Mouse (Mus musculus) ovary, postnatal 36 days (tissue): ENCODE data around the gene Rfxap.

Source experiments
- DNase-seq: peaks from one replicate; pipeline ENCODE4 v3.0.0; 2022; ENCODE audit warnings: low spot score, mixed read lengths

Rfxap gene

DNA sequence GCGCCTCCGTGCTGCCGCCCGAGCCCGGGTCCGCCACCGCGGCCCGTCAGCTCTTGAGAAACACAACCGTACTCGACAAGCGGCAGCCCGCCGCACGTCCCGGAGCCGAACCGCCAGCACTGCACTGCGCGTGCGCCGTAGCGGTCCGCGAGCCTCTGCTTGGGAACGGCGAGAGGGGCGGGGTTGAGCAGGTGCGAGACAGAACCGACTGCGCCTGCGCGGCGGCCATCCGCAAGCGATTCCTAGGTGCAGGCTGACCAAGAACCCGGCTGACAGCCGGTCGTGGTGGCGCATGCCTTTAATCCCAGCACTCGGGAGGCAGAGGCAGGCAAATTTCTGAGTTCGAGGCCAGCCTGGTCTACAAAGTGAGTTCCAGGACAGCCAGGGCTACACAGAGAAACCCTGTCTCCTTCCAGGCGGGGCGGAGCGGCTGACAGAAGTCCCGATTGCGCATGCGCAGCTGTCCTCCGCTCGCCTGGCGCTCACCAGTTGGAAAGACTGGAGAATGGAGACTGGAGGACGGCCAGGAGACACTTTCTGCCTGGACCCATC is at the start of gene Rfxap:
Gene Rfxap, minus strand, starts transcription at position 126 of the 552 bp plus-strand sequence.
- peak; percentile 95 for DNase-seq

DNA sequence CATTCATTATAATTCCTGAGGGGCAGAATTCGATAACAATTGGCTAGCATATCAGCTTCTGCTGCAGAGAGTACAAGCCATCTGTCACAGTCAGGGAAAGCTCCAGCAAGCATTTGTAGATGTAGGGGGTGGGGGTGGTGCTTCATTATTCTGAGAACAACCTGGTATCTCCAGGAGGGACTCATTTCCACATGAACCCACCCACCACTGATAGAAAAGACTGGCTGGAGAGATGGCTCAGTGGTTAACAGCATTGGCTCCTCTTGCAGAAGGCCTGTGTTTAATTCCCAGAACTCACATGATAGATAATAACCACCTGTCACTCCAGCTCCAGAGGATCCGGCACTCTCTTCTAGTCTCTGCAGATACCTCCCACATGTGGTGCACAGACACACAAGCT is 27.8 kb upstream of the Rfxap start:
- no peak for DNase-seq

DNA sequence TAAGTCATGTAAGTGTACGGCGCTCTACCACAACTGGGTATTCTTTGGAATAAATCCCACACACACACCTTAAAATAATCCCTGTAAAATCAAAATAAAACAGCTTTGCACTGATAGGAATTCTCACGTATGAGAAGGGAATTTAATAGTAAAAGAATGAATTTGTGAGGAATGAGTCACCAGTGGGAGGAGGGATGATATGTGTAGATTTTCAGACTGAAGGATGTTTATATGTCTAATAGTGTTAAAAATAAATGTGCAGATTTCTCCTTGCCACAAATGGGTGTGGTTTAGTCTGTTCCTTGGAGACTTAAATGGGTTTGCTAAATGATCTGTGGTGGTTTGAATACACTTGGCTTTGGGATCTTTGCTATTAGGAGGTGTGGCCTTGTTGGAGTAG is 24.9 kb upstream of the Rfxap start:
- DNase-seq, result no peak

DNA sequence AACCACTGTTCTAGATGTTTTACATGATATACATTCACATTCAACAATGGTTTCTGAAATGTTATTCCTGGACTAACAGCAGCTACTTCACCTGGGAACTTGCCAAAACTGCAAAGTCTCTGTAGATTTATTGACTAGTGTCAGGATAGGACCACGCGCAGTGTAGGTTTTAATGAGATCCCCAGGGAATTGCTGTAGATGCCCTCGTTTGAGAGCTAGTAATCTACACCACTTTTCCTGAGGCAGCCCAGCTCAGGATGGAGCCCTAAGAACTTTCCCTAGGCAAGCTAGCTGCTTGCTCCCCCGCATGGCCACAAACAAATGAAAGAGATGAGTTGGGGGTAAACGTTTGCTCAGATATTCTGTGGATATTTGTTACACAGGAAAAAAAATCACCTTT is 14.9 kb upstream of the Rfxap start:
- no peak for DNase-seq

DNA sequence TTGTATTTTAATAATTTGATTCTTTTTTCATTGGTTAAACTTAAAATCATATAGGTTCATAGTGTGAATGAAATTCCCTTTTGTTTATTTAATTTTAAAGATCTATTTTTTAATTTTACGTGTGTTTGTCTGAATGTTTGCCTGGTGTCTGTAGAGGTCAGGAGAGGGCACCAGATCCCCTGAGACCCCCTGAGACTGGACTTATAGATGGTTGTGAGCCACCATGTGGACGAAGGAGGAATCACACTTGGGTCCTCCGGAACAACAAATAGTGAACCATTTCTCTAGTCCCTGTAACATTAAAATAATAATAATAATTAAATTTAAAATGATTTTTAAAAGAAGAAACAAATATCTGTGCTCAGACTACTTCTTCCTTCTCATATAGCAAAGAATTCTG is 7.7 kb upstream of the Rfxap start:
- DNase-seq, result peak; percentile 17

DNA sequence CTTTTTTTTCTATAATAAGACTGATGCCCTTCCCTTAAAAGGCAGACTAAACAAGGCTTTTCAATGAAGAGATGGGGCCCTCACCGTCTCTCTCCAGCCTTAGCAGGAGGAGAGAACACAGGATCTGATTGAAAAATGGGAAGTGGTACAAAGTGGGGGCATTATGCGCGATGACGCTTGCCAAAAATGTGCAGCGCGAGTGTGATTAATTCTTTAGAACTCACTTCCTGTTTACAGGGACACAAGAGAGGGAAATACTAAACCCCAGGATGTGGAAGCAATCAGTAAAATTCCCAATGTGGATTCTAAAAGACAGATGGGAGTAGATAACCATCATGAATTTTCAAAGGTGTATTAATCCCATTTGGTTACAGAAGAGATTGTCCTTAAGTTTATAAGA is 7.0 kb upstream of the Rfxap start:
- DNase-seq, result no peak

DNA sequence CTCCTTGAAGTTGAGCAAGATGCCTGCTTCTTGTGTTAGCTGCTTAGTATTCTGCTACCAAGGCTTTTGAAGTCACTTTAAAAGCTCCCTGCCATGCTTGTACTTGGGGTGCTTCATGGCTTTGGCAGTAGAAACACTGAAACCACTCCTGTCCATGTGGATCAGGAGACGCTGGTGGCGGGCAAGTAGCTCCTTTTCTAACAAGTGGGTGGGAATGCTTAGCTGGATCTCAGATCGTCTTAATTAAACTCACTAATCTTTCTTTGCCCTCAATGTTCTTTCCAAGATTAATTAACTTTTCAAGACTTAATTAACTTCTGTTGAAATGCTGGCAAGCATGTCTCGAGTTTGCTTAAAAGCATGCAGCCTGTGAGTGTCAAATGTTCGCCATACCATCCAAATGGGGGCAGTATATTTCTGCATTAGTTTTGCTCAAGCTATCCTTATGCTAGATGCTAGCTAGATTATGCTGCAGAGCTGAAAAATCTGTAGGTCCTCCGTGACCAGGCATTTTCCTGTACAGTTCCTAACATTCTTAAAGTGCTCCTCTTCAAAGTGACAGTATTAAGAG is 5.9 kb upstream of the Rfxap start:
- no peak for DNase-seq

DNA sequence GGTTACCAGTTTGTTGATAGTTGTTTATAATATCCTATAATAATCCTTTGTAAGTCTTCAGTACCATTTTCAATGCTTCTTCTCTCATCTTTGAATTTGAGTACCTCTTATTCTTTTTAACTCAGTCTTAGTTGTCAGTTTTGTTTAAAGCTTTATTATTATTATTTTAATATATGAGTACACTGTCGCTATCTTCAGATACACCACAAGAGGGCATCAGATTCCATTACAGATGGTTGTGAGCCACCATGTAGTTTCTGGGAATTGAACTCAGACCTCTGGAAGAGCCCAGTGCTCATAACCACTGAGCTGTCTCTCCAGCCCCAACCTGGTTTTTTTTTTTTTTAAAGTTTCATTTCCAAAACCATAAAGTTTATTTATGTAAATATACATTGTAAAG is 4.0 kb upstream of the Rfxap start:
- DNase-seq, result no peak

DNA sequence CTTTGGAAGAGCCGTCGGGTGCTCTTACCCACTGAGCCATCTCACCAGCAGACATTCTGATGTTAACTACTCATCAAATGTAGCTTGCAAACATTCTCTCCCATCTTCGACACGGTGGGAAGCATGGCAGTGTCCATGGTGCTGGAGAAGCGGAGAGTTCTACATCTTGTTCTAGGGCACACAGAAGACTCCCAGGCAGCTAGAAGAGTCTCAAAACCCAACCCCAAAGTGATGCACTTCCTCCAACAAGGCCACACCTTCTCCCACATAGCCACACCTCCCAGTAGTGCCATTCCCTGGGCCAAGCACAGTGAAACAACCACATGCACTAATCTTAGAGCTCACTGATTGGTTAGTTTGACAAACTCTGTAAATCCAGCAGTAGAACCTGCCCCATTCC is 1.5 kb upstream of the Rfxap start:
- DNase-seq, result no peak

DNA sequence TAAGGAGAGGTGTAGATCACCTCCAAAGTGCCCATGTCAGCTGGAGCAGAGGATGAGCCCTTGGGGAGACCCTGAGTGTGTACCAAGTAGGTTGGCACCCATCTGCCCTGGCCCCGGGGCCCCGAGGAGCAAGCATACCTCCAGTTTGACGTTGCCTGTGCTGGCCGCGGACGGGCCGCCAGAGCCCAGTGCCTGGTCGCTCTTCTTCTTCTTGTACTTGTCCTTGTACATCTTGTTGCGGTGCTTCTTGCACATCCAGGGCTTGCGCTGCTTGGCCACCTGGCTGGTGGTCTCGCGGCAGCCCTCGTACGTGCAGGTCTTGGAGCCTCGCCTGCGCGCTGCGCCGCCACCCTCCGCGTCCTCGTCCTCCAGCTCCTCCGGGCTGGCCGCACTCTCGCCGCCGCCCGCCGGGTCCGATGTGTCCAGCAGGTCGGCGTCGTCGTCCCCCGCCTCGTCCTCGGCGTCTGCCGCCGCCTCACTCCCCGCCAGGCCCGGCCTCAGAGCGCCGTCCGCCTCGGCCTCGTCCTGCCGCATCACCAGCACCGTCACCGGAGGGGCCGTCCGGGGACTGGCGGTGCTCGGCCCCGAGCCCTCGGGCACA is 430 bp downstream of the Rfxap start:
- no peak for DNase-seq

DNA sequence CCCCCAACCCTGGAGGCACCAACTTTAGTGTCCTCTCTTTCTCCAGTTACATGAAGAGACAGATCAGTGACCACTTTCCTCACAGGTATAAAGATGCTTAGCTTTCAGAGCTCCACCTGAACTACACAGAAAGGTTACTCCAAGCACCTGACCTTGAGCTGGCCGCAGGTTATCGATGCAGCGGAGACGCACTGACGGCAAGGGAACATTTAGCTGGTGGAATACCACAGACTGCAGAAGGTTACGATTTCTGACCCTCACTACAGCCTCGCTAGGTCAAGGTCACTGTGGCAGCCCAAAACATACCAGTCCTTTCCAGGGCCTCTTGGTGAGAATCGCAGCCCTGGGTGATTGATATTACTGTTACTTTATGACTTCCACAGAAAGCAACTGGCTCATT is 3.9 kb downstream of the Rfxap start:
- DNase-seq, result no peak

DNA sequence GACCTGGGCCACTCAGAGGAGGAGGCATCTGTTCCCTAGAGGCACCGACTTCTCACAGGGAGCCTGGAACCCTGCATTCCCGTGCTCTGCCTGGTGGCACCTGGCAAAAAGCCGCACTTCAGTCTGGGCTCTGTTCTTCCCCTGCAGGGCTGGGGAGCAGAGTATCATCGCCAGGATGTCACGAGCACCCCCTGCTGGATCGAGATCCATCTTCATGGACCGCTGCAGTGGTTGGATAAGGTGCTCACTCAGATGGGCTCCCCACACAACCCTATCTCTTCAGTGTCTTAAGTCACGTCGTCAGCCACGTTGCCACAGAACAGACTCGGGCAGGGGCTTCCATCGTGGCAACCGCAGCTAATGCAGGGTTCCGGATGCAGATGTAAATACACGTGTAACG is 10.4 kb downstream of the Rfxap start:
- DNase-seq, result peak; percentile 58

DNA sequence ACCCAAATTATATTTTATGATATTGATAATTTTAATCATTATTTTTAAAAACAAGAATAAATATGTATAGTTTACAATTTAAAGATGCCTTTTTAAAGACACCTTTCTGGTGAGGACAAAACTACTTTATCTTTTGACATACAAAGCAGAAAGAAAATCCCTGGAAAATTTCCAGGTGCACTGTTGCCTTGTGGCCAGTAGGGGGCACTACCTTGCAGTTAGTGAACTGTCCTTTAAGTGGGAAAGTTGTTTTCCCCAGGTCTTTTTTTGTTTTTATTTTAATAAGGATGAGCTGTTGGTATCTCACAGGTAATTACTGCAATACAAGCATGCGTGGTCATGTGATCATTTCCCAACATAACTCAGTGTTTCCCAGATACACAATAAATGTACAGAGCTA is 11.8 kb downstream of the Rfxap start:
- no peak for DNase-seq

DNA sequence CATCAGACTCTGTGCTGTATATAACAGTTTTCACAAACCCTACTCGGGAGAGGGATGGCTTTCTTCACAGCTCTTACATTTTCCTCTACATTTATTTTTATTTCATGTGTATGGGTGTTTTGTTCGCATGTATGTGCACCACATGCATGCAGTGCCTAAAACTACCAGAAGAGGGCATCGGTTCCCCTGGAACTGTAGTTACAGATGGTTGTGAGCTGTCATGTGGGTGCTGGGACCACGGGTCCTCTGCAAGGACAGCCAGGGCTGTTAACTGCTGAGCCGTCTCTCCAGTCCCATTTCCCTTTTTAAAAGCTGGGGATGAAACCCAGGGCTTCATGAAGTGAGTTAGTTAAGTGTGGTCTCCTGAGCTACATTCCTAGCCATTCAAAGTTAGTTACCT is 12.2 kb downstream of the Rfxap start:
- DNase-seq, result no peak

DNA sequence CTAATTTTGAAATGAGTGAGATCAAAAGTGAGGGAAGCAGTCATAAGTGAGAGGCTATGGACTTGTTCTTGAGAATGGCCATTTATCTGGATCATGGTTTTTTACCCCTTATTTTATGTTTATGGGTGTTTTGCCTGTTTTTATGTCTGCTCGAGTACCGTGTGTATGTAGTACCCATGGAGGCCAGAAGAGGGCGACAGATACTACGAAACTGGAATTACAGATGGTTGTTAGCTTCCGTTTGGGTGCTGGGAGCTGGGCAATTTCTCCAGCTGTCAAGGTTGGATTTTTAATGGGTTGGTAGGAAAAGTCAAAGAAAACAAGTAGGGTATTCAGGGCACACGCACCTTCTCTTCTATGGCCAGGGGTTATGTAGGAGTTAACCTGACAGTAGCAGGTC is 13.8 kb downstream of the Rfxap start:
- no peak for DNase-seq

DNA sequence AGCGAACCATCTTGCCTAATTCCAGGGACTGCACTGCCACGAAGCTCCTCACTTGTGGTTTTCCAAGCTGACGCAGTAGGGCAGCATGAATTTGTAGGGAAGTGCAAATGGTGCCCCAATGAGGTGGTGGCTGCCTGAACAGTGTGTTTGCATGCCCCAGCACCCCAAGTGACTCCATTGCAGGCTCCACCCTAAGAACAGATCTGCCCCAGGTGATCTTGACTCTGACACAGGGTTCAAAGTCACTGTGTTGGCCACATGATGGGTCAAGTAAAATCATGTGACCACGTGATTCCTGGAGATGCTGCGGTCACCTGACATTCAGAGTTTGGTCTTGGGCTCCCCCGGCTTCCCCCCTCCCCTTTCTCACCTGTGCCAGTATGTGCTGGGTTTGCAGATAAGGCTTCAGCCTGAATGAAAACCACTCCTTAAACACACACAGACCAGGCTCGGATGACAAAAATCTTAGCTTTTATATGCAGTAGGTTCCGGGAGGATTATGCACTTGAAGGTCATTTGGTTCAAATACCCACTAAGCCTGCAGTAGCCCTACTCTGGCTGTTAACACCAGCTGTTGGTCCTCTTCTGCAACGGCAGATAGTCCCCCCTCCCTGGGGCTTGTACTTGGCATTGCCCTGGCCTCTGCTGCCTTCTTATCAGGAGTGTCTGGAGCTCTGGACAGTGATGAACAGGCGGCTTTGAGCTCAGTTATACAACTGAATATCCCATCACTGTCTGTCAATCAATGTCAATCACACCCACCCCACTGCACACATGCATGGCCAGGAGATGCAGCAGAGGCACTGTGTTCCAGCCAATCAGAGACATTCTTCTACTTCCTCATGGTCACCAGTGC is 15.5 kb downstream of the Rfxap start:
- no peak for DNase-seq

DNA sequence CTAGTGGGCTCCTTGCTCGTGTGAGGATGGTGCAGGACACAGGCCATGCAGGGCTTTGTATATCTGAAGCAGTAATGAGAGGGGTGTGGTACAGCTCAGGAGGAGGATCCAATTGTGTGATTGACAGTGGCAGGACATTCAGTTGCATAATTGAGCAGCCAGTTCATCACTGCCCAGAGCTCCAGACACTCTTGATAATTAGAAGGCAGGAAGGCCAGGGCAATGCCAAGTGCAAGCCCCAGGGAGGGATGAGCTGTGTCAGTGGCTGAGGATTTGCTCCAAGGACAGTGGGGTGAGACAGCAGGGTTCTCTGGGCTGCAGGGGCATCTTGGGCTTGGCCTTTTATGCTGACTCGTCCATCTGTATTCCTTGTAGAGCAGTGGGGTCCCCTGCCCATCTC is 17.0 kb downstream of the Rfxap start:
- DNase-seq, result no peak

DNA sequence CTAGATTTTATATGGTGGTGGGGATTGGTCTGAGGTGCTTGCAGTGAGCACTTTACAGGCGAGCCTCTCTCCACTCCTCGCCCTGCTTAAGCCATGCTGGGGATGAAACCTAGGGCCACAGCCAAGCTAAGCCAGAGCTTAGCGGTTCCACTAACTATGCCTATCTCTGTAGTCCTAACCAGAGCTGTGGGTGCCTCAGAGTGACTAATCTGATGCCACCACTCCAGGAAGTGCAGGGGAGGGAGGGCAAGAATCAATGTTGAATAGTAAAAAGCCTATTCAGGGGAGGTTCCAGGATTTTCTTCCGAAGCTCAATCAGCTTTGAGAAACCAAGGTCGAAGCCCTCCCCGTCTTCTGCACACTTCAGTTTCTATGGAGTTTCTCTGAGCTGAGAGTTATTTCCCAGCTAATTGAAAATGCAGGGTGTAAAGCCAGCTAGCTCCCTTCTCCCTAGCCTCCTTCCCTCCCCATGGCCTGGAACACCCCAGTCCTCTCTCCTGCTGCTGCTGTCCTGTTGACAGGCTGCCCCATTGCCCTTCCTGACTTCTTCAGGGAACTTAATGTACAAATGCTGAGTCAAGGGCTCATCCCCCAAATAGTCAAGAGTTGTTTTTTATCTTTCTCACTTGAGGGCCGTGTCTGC is 31.5 kb downstream of the Rfxap start:
- DNase-seq, result no peak

DNA sequence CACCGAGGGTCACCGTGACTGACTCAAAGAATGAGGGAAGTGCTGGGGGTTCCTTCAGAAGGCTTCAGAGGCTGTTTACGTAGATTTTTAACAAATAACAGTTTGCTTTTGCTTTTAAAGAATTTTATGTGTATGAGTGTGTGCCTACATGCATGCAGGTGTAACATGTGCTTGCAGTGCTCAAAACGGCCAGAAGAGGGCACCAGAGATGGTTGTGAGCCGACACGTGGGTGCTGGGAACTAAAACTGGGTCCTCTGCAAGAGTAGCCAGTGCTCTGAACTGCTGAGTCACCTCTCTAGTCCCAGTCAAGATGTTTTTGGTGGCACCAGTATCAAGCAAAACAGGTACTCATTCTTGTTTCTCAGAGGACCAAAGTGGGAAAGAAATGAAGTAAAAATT is 34.0 kb downstream of the Rfxap start:
- DNase-seq, result no peak

DNA sequence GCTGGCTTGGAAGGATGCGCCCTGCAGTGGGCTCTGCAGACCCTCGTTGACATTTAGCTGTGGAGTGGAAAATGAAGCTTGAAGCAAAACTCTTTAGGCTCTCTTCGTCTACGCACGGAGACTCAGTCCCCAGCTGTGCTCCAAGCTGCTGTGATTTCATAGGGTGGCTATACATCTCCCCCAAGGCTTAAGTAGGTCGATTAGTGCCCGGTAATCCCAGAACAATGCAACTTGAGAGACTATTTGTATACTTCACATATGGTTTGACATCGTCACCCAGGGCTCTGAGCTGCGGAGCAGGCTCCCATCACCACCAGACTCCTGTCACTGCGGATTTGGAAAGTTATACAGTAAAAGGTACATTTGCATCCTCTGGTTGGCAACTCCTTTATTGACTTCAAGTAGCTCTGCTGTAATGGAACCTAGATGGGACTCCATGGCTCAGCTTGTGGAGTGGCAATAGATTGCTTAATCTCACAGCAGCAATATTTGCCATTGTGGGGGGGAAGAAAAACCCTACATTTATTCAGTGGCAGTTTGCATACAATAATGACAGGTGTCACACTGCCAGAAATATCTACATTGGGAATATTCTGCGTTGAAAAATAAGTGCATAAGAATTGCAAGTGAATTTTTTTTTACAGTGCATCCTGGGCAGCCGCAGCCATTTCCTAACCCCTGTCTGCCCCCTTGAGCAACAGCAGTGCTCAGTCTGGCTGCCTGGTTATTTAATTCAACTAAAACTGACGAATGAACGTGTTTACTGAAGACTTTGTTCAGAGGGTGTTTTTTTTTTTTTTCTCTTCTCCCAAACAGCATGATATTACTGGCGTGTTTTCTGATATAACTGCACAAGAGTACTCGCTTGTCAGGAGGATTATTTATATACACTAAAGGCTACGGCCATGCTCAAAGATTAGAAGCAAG is 38.0 kb downstream of the Rfxap start:
- no peak for DNase-seq

DNA sequence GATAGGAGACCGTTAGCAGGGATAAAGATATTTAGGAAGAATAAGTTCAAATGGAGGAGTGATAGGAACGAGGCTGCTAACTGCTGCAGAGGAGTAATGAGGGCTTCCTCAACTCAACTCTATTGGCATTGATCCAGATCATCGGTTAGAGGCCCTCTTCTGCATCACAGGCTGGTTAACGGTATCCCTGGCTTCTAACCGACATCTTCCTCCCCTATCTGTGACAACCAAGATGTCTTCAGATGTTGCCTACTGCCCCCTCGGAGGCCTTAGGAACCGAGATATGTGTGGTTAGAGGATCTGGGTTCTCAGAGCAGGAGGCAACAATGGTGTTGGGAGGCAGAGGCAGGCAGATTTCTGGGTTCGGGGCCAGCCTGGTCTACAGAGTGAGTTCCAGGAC is 39.0 kb downstream of the Rfxap start:
- DNase-seq, result no peak

DNA sequence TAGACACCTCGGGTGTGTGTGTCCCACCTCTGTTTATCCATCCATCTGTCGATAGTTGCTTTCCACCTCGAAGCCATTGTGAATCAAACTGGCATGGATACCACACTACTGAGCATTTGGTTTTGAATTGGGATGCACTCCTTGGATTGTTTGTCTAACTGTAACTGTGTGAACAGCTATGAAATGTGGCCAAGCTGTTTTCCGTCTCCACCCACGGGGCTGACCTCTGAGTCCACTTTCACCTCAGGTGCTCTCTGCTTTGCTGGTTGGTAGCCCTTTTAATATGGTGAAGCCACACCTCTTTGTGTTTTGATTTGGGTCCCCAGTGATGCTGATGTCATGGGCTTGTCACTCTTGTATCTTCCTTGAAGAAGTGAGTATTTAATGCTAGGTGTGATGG is 40.8 kb downstream of the Rfxap start:
- no peak for DNase-seq
